Mouse (Mus musculus): Measurements from ENCODE around the gene Gm49337.
A peak's percentile ranks its signal among the peaks of the same experiment; 100 is the strongest.
"Not testable (repeated sequence)": the region's sequence is repeated elsewhere in the genome, so short reads cannot be mapped to it uniquely, and the experiment has no call there.

Gm49337 gene

GRCm38 (mm10) chr4:116208891-116209290, 35.7 kb downstream of the Gm49337 start:
- DNase-seq (ENCODE audit: low read depth, low spot score): no peak

- DNase-seq (ENCODE audit: low read depth, low spot score): no peak
Measured at GRCm38 (mm10) chr4:116215895-116216605, 42.9 kb downstream of the Gm49337 start.

DNA sequence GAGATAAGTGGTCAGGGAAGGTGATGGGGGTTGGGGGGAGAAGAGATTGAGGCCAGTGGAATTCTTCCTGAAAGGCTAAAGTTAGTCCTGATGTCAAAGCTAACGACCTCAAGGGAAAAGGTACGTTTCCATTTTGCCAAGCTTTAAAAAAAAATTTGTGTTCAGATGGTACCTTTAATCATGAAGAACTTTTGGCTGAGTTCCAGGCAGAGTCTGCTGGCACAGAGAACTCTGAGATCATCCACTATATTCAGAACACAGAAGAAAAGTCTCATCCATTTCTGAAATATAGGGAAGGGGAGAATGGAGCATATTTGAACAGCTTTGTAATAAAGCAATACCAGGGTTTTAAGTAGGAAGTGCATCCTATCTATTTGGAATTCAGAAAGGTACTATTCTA, 43.9 kb downstream of the Gm49337 start:
- DNase-seq (ENCODE audit: low read depth, low spot score): no peak

DNA sequence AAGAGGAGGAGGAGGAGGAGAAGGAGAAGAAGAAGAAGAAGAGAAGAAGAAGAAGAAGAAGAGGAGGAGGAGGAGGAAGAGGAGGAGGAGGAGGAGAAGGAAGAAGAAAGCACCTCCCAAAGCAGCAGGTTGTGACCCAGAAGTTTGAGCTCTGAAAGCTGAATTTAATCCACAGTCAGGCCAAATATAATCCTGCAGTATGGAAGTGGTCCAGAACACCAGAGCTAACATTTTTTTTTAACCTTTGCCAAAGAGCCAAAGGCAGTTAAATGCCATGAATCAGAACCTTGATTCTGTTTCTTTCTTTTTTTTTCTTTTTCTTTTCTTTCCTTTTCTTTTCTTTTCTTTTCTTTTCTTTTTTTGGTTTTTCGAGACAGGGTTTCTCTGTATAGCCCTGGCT, 44.5 kb downstream of the Gm49337 start:
- DNase-seq (ENCODE audit: low read depth, low spot score): not testable (repeated sequence)

GRCm38 (mm10) chr4:116219056-116219455, 45.9 kb downstream of the Gm49337 start:
- DNase-seq (ENCODE audit: low read depth, low spot score): no peak

- peak; percentile 32 for DNase-seq (ENCODE audit: low read depth, low spot score)
Measured at GRCm38 (mm10) chr4:116220071-116220650, 47.0 kb downstream of the Gm49337 start.

- DNase-seq (ENCODE audit: low read depth, low spot score): no peak
Measured at GRCm38 (mm10) chr4:116220780-116221139, 47.6 kb downstream of the Gm49337 start.

DNA sequence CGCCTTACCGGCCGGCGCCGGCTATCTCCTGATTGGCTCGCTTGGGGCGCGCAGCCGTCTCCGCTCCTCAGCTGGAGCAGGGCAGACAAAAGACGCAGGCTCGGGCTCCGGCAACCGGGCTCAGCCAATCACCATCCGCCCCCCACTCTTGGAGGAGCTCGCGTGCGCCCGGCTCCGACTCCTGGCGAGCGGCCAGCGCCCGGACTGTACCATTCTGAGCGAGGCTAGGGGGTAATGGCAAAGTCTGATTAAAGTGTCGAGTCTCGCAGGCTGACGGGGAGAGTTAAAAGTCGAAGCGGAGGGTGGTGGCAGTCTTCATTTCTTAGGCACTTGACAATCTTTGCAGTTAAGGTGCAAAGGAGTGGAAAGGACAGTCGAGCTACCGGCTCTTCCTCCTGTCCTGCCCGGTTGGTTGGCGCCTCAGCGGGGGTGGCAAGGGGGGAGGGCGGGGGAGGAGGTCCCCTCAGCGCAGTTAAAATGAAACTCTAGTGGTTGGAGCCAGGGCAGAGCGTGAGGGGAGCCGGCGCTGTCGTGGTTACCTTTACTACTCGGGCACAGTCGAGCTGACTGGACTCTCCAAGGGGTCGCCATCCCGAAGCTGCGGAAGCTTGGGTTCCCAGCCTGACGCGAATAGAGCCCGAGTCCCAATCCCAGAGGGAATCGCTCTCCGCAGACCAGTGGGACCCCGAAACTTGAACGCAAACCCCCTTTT, 48.1 kb downstream of the Gm49337 start, which contains the start of gene Pik3r3:
Pik3r3 (plus strand) TSS at position 479 of the 712 bp plus-strand sequence.
- peak; percentile 99 for DNase-seq (ENCODE audit: low read depth, low spot score)

DNA sequence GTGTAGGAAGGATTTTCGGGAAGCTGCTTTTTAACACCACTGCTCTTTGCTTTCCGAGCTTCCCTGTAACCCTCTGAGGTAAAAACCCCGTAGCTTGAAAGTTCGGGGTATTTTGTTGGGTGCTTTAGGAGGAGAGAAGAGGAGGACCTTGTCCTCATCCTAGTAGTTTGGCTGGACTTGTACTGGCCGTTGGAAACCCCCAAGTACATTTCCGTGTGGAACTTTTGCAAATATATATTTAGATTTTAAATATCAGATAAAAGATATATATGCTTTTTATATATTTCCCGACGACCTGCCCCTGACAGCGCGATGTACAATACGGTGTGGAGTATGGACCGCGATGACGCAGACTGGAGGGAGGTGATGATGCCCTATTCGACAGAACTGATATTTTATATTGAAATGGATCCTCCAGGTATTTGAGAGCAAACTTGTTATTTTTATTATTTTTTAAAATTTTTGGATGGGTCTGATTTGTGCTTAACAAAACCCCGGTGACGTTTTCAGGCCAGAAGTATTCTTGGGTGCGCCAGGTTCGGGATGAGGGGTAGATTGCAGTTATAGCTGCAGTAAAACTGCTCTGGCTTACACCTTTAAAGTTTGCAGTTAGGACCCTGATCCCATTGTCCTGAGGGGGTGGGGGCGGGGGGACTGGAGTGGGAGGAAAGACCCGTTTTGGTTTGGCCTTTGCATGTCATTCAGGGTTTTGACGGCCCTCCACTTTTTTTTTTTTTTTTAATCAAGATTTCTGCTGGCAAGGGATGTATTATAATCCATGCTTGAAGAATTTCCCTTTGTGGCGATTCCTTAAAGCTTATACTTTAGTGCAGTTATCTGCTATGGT, 49.0 kb downstream of the Gm49337 start:
- DNase-seq (ENCODE audit: low read depth, low spot score): peak; percentile 54

DNA sequence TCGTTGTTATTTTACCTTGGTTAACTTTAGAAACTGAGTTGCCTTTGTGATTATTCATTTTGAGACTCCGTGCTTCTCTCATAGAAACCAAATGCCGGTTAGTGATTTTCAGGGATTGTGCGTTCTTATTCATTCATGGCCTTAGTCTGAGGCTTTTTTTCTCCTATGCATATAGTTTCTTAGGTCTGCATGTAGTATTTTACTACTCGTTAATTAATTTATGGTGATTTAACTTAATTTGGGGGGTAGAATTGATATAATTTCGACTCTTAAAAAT, 49.6 kb downstream of the Gm49337 start:
- no peak for DNase-seq (ENCODE audit: low read depth, low spot score)

DNA sequence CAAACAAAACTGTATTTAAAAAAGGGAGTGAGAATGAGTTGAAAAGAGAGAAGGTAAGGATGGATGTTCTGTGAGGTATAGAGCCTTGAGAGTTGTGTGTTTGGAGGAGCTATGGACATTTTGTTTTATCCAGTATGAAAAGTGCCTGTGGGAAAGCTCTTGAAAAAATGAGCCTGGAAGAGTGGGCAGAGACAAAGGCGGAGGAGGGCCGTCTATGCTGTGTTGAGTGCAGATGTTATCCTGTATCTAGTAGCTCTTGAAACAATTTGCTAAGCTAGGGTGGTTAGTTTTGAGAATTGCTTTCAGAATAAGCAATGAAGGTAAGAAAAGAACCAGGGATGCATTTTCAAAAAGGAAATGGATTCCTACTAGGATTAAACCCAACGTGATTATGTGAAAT, 70.2 kb downstream of the Gm49337 start:
- no peak for DNase-seq (ENCODE audit: low read depth, low spot score)

- DNase-seq (ENCODE audit: low read depth, low spot score): no peak
Measured at GRCm38 (mm10) chr4:116244240-116244639, 71.1 kb downstream of the Gm49337 start.

GRCm38 (mm10) chr4:116245926-116246325, 72.7 kb downstream of the Gm49337 start:
- DNase-seq (ENCODE audit: low read depth, low spot score): peak; percentile 81

GRCm38 (mm10) chr4:116249986-116250385, 76.8 kb downstream of the Gm49337 start:
- DNase-seq (ENCODE audit: low read depth, low spot score): no peak

GRCm38 (mm10) chr4:116268220-116268619, 95.0 kb downstream of the Gm49337 start:
- no peak for DNase-seq (ENCODE audit: low read depth, low spot score)

DNA sequence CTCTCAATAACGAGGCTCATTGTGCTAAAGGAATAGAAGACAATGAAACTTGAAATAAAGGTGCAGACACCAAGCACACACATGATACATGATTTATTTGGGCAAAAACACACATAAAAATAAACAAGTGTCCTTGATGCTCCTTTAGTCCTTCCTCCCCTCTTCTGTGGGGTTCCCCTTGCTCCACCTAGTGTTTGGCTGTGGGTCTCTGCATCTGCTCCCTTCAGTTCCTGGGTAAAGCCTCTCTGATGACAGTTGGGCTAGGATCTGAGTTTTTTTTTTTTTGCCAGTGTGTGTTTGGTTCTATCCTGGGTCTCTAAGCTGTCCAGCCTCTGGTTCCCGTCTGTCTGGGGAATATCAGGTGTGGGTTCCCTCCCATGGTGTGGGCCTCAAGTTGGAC, 109.0 kb downstream of the Gm49337 start:
- DNase-seq (ENCODE audit: low read depth, low spot score): no peak

GRCm38 (mm10) chr4:116291561-116291960, 118.4 kb downstream of the Gm49337 start:
- no peak for DNase-seq (ENCODE audit: low read depth, low spot score)

GRCm38 (mm10) chr4:116293296-116293695, 120.1 kb downstream of the Gm49337 start:
- no peak for DNase-seq (ENCODE audit: low read depth, low spot score)

DNA sequence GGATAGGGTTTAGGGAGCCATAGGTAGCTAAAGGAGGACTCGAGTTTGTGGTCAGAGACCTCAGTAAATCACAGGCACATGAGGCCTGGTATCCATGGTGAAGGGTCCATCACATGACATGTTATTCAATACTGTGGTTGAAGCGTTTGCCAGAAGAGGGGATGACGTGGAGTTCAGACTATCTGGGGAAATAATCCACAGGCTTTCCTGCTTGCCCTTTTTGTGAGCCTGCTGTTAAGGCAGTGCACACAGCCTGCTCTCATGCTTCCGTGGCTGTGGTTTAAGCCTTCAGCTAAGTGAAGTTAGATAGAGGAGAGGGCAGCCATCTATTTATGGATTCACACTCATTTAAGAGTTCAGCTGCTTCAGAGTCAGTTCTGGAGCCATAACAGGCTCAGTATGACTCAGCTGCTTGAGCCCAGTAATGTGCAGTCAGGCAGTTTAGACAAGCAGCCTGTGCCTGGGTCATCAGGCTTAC, 127.7 kb downstream of the Gm49337 start:
- peak; percentile 83 for DNase-seq (ENCODE audit: low read depth, low spot score)

DNA sequence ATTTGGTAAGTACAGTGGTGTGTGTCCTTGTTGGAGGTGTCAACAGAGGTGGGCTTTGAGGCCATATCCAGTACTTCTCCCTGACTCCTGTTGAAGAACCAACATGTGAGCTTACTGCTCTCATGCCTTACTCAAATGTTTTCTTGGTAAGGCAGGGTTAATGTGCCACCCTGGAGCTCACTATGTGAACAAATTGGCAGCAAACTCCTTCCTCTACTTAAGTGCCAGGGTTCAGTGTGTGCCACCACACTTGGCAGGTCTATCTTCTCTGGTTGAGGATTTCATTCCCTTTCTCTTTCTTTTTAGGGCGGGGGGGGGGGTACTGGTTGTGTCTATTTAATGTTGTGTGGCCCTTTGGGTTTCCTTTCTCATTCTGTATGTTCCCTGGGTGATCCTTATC, 131.4 kb downstream of the Gm49337 start:
- DNase-seq (ENCODE audit: low read depth, low spot score): no peak

DNA sequence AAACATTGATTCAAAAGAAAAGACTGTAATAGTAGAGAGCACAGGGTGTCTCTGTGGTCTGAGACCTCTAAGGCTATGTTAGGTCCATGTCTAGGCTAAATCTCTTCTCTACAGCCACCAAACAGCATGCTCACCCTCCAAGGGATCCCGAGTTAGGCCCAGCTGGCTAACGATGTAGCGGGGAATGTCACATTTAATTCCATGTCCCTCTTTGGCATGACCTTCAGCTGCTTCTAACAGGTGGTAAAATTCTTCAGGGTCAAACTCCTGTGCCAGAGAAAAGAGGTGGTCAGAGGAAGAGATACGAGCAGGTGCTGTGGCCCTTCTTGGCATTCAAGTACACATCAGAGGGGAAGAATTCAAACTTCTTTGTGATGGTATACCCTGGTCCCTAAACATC, 144.4 kb downstream of the Gm49337 start:
- no peak for DNase-seq (ENCODE audit: low read depth, low spot score)

GRCm38 (mm10) chr4:116322127-116322526, 148.9 kb downstream of the Gm49337 start:
- DNase-seq (ENCODE audit: low read depth, low spot score): no peak
